Mouse (Mus musculus): ENCODE results near the gene Gpc5. TPM values are rescaled to one million over a fixed set of nuclear protein-coding genes. Genes with fewer than 3 reads are reported as not detected.

Gene Gpc5
- polyA plus RNA-seq, 1 experiment from 2014 or later, result 1.5 TPM

DNA sequence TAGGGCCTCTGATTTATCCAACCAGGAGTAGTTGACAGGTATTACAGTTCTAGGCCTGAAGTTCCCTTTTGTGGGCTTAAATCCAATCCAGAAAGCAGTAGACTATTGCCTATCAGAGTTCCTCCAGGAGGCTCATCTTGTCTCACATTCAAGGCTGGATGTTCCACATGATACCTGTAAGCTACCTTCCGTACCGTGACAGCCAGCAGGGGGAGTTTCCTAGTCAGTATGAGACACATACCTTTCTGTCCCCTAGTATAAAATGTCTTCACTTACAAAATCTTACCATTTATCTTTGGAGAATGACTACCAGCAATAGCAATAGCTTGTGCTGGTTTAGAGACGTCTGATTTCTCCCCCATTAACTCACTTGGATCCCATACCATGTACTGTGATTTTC lies 56.8 kb downstream of the Gpc5 start:
- Histone ChIP-seq H3K4me1 (no peaks in the 10 kb centered on the region), H3K4me3 (no peak overlapping the region), H3K27me3 (no peaks in the 10 kb centered on the region), H3K9ac (replicated peaks) (no peak overlapping the region), H3K36me3 (no peaks in the 10 kb centered on the region), H3K4me2 (replicated peaks) (no peak overlapping the region), H3K27ac (replicated peaks) (no peak overlapping the region), H3K9me3 (no peaks in the 10 kb centered on the region)
- no peak for ATAC-seq (ENCODE audit: low FRiP score, low read depth)
- WGBS, result 86% methylated on average over 3 of the region's 3 CpGs

DNA sequence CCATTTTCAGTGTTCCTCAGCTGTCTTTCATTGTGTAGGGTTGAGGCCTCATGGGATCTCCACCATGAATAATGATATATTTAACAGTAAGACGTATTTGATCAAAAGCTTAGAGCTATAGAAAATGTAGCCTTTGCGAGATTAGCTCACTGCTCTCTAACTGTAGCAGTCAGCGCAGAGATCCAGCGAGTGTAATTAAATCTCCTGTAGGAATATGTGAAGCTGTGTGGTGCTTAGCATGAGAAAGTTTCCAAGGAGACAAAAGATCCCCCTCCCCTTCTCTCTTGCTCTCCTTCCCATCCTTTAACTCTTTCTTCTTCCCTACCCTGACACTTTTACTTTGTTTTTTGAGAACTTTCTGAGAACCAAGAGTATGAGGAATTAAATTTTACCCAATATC lies 64.6 kb downstream of the Gpc5 start:
- Histone ChIP-seq H3K27ac (replicated peaks) (no peak overlapping the region), H3K36me3 (no peaks in the 10 kb centered on the region), H3K4me3 (no peak overlapping the region), H3K4me2 (replicated peaks) (no peak overlapping the region), H3K27me3 (no peaks in the 10 kb centered on the region), H3K4me1 (no peaks in the 10 kb centered on the region), H3K9ac (replicated peaks) (no peak overlapping the region), H3K9me3 (no peaks in the 10 kb centered on the region)
- peak; percentile 16; the same call in 1 of the 2 replicates for ATAC-seq (ENCODE audit: low FRiP score, low read depth)
- 53% methylated on average over 4 of the region's 4 CpGs for WGBS

DNA sequence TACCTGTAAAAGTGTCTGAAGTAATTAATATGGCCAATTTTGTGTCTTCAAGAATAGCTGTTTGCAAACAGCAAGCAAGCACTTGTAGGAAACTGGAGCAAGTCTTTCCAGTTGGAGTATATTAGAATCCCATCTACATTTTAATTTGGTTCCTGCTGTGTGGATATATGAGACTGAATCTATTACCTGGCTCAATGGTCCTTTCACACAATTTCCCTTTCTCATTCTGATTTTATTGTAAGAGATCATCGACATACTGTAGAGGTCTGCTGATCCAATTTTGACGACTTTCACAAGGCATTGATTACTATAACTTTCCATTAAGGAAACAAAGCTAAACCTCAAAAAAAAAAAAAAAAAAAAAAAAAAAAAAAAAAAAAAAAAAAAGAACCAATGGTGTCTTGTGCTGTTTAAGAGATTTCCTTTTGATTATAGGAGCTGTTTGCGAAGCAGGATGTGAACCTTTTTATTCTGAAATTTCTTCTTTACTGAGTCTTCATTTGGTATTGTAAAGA lies 85.4 kb downstream of the Gpc5 start:
- no peaks in the 10 kb centered on the region for H3K9me3 ChIP-seq
- WGBS, result 53% methylated on average over 3 of the region's 3 CpGs
- H3K27ac ChIP-seq (replicated peaks), result no peak overlapping the region
- no peak overlapping the region for H3K9ac ChIP-seq (replicated peaks)
- H3K27me3 ChIP-seq, result no peaks in the 10 kb centered on the region
- no peak for ATAC-seq (ENCODE audit: low FRiP score, low read depth)
- no peak overlapping the region for H3K4me2 ChIP-seq (replicated peaks)
- H3K36me3 ChIP-seq, result no peaks in the 10 kb centered on the region
- no peaks in the 10 kb centered on the region for H3K4me1 ChIP-seq
- H3K4me3 ChIP-seq, result no peak overlapping the region

DNA sequence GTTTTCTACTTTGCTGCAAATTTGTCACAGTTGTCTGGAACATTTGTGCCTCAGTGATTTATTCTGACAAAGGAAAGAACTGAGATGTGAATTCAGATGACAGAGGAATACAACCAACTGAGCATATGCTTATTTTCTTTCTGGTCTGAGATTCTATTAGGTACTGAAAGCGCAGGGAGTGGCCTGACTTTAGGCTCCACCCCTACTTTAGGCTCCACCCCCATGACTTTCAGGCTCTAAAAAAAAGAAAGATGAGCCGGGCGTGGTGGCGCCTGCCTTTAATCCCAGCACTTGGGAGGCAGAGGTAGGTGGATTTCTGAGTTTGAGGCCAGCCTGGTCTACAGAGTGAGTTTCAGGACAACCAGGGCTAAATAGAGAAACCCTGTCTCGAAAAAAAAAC lies 87.9 kb downstream of the Gpc5 start:
- Histone ChIP-seq H3K4me2 (replicated peaks) (no peak overlapping the region), H3K36me3 (no peaks in the 10 kb centered on the region), H3K4me3 (no peak overlapping the region), H3K9me3 (no peaks in the 10 kb centered on the region), H3K9ac (replicated peaks) (no peak overlapping the region), H3K27ac (replicated peaks) (no peak overlapping the region), H3K4me1 (no peaks in the 10 kb centered on the region), H3K27me3 (no peaks in the 10 kb centered on the region)
- ATAC-seq (ENCODE audit: low FRiP score, low read depth), result no peak
- WGBS, result 79% methylated on average over 5 of the region's 5 CpGs

DNA sequence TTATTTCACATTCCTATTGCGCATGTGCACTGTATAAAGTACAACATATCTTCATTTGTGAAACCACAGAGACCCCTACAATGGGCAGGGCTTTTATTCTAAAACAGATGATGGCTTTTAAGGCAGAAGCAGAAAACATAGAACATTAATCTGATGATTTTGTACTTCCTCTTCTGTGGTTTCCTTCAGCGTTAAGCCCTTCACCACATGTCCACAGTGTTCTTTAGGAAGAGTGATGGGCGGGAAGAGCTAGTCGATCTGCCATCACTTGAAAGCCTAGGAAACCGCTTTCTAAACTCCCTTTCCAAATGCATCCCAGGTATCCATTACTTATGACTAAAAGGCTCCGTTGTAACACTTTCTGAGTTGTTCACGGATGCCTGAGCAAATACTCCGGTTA lies 96.2 kb downstream of the Gpc5 start:
- Histone ChIP-seq H3K36me3 (no peaks in the 10 kb centered on the region), H3K4me1 (no peaks in the 10 kb centered on the region), H3K27ac (replicated peaks) (no peak overlapping the region), H3K9me3 (no peaks in the 10 kb centered on the region), H3K4me2 (replicated peaks) (no peak overlapping the region), H3K4me3 (no peak overlapping the region), H3K9ac (replicated peaks) (no peak overlapping the region), H3K27me3 (no peaks in the 10 kb centered on the region)
- ATAC-seq (ENCODE audit: low FRiP score, low read depth), result no peak
- WGBS, result 85% methylated on average over 8 of the region's 8 CpGs

DNA sequence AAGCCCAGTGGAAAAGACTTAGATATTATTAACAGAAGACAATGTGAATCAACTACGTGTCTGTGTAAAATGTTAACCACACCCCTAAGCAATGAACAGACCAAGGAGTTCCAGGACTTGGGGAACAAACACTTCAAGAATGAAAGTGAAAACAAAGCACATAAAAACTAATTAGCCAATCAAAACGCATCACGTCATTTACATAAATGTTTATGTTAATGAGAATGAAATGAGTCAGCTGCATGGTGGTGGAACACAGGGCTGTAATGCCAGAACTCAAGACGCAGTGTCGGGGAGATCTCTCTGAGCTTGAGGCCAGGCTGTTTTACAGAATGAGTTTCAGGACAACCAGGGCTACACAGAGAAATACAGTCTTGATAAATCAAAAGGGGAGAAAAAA lies 136.1 kb downstream of the Gpc5 start:
- H3K4me3 ChIP-seq, result no peak overlapping the region
- no peaks in the 10 kb centered on the region for H3K27me3 ChIP-seq
- no peak for ATAC-seq (ENCODE audit: low FRiP score, low read depth)
- no peaks in the 10 kb centered on the region for H3K36me3 ChIP-seq
- H3K4me1 ChIP-seq, result no peaks in the 10 kb centered on the region
- H3K4me2 ChIP-seq (replicated peaks), result no peak overlapping the region
- no peak overlapping the region for H3K9ac ChIP-seq (replicated peaks)
- no peak overlapping the region for H3K27ac ChIP-seq (replicated peaks)
- H3K9me3 ChIP-seq, result no peaks in the 10 kb centered on the region
- 86% methylated on average over 5 of the region's 5 CpGs for WGBS

DNA sequence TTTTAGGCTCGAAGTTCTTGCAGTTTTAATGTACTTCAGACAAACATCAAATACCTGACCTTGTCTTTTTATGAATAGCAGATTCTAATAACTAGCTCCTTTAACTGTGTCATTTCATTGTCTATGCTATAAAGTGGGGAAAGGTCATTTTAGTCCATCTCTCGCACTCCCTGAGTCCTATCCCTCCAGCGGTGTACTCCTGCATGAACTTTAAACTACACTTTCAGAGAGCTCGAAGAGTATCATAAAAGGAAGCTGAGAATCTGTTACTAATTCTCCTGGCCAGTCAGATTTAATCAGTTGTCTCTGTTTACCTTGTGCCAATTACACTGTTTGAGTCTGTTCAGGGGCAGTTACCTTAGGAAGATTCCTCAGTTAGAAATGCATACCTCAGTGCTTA lies 144.4 kb downstream of the Gpc5 start:
- Histone ChIP-seq H3K4me2 (replicated peaks) (no peak overlapping the region), H3K4me3 (no peak overlapping the region), H3K36me3 (no peaks in the 10 kb centered on the region), H3K27ac (replicated peaks) (no peak overlapping the region), H3K9me3 (no peaks in the 10 kb centered on the region), H3K4me1 (no peaks in the 10 kb centered on the region), H3K27me3 (no peaks in the 10 kb centered on the region), H3K9ac (replicated peaks) (no peak overlapping the region)
- ATAC-seq (ENCODE audit: low FRiP score, low read depth), result no peak
- WGBS, result 81% methylated on average over 4 of the region's 4 CpGs

DNA sequence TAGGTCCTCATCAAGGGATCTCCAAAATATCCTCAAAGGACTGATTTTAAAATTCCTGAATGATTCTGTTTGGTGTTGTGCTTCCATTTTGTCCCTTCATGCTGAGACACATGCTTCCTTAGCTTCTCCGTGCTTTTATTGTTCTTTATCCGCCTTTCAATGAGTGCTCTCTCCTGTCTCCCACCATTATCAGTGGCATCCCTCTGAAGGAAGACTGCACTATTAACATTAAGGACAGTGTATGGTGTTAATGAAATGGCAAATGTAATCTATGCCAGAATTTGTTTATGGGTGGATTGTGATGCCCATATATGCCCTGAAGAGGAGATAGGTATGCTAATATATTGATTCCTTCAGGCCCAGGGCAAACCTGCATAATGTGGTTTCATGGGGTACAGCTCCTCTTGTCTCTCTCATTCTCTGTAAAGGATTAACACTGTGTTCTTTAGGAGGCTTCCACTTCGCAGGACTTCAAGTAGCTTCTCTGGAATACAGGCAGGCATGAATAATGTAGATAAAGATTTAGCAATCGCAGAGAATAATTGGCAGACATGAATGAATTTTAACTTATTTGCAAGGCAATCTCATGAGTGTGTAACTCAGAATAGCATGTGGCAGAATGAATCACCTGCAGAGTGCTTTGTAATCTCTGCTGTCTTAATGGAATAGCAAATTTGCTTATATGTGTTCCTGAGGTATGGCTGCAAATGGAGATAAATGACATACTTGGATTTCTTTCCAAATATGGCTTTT lies 148.8 kb downstream of the Gpc5 start:
- Histone ChIP-seq H3K36me3 (no peaks in the 10 kb centered on the region), H3K9ac (replicated peaks) (no peak overlapping the region), H3K27me3 (no peaks in the 10 kb centered on the region), H3K4me3 (no peak overlapping the region), H3K9me3 (no peaks in the 10 kb centered on the region), H3K4me1 (no peaks in the 10 kb centered on the region), H3K4me2 (replicated peaks) (no peak overlapping the region), H3K27ac (replicated peaks) (0 out of 2 replicates have a peak overlapping the region, but pooled peaks have one; percentile 6)
- ATAC-seq (ENCODE audit: low FRiP score, low read depth), result peak; percentile 75
- WGBS, result 45% methylated on average over 4 of the region's 4 CpGs

DNA sequence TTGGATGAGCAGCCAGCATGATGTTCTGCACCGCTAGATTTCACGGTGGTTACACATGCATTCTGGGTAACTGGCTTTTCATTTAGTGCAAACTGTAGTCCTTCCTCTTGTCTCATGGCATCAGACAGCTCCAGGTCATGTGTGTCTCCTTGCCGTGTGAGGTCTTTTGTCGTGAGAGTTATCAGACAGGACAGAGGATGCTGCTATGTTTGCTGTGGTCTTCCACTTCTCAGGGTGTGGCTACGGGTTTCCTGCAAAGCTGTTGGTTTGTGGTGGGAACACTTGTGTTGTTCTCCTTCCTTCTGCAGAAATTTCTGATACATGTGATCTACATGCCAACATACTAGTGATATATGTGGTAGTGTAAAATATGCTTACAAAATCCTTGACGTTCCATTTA lies 158.5 kb downstream of the Gpc5 start:
- Histone ChIP-seq H3K36me3 (no peaks in the 10 kb centered on the region), H3K27me3 (no peaks in the 10 kb centered on the region), H3K27ac (replicated peaks) (no peak overlapping the region), H3K9ac (replicated peaks) (no peak overlapping the region), H3K4me2 (replicated peaks) (no peak overlapping the region), H3K4me3 (no peak overlapping the region), H3K4me1 (no peaks in the 10 kb centered on the region), H3K9me3 (no peaks in the 10 kb centered on the region)
- 94% methylated on average over 6 of the region's 6 CpGs for WGBS
- ATAC-seq (ENCODE audit: low FRiP score, low read depth), result no peak

DNA sequence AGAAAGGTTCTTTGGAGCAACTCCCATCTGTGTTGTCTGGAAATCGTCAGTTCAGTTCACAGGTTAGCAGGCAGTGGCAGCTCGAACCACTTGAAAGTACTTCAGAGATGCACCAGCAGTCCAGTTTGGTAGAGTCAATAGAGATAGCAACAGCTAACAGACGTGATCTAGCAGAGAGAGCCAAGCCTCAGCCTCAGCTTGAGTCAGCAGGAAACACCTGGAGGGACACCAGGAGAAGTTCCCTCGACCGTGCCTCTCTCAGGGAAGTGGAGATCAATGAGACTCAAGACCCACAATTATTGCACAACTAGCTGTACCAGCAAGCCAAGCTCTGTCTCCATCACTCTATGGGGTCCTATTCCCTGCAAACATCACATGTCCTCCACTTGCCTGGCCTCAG lies 159.8 kb downstream of the Gpc5 start:
- H3K9me3 ChIP-seq, result no peaks in the 10 kb centered on the region
- H3K27me3 ChIP-seq, result no peaks in the 10 kb centered on the region
- ATAC-seq (ENCODE audit: low FRiP score, low read depth), result no peak
- no peak overlapping the region for H3K9ac ChIP-seq (replicated peaks)
- WGBS, result 75% methylated on average over 5 of the region's 5 CpGs
- H3K4me1 ChIP-seq, result no peaks in the 10 kb centered on the region
- H3K27ac ChIP-seq (replicated peaks), result no peak overlapping the region
- no peak overlapping the region for H3K4me3 ChIP-seq
- no peak overlapping the region for H3K4me2 ChIP-seq (replicated peaks)
- H3K36me3 ChIP-seq, result no peaks in the 10 kb centered on the region

DNA sequence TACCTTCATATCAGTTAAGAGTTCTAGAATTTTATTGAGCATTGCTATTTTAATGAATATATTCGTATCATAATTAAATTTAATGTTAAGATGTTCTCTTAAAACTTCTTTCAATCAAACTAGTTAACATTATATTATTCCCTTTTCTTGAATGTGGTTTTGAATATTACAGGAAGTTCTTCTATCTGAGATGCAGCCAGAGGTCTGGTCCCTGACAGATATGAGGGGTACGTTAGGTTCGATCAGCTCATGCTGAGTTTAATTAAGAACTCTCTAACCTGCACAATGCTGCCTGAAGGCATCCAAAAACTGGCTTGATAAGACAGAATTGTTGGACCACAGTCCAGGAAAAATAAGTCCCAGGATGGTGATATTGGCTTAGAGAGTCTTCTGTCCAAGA lies 161.1 kb downstream of the Gpc5 start:
- H3K36me3 ChIP-seq, result no peaks in the 10 kb centered on the region
- H3K4me2 ChIP-seq (replicated peaks), result no peak overlapping the region
- WGBS, result 94% methylated on average over 3 of the region's 3 CpGs
- H3K4me3 ChIP-seq, result no peak overlapping the region
- no peak overlapping the region for H3K9ac ChIP-seq (replicated peaks)
- no peak overlapping the region for H3K27ac ChIP-seq (replicated peaks)
- H3K9me3 ChIP-seq, result no peaks in the 10 kb centered on the region
- no peaks in the 10 kb centered on the region for H3K4me1 ChIP-seq
- no peaks in the 10 kb centered on the region for H3K27me3 ChIP-seq
- no peak for ATAC-seq (ENCODE audit: low FRiP score, low read depth)

DNA sequence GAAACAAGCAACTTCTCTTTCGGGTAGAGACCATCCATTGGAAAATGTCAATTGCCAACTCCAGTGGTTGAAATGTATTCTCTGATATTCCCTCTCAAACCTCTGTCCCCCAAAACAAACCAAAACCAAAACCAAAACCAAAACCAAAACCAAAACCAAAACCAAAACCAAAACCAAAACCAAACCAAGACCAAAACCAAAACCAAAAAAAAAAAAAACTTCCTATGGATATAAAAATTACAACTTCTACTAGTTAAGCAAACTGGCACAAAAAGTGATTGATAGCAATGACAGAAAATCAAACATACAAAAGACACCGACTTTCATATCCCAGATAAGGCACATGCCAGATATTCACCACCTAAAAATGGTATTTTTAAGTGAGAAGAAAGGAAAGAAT lies 161.7 kb downstream of the Gpc5 start:
- H3K4me1 ChIP-seq, result no peaks in the 10 kb centered on the region
- H3K9me3 ChIP-seq, result no peaks in the 10 kb centered on the region
- WGBS, result 89% methylated on average over 2 of the region's 2 CpGs
- ATAC-seq (ENCODE audit: low FRiP score, low read depth), result no peak
- H3K4me2 ChIP-seq (replicated peaks), result no peak overlapping the region
- H3K36me3 ChIP-seq, result no peaks in the 10 kb centered on the region
- no peak overlapping the region for H3K9ac ChIP-seq (replicated peaks)
- H3K27ac ChIP-seq (replicated peaks), result no peak overlapping the region
- H3K27me3 ChIP-seq, result no peaks in the 10 kb centered on the region
- H3K4me3 ChIP-seq, result no peak overlapping the region
